Mouse (Mus musculus) small intestine, adult 2 months (tissue): ENCODE data around the gene Nell1.

ENCODE experiments used
- CTCF ChIP-seq: fragments of 200-500 bp; IDR thresholded peaks from 2 replicates; pipeline ENCODE4 v1.5.1; 2012; ENCODE audit warnings: low read depth, mild to moderate bottlenecking, control low read depth, inconsistent platforms, low read length, moderate library complexity, mixed read lengths; ENCODE audit not compliant: insufficient replicate concordance, insufficient read length; ENCODE audit errors: extremely low read depth
- POLR2A ChIP-seq: fragments of 200-500 bp; IDR thresholded peaks from 2 replicates; pipeline ENCODE4 v1.6.1; 2012; ENCODE audit warnings: low read depth, mild to moderate bottlenecking, control low read depth, inconsistent platforms, low read length, moderate library complexity

DNA sequence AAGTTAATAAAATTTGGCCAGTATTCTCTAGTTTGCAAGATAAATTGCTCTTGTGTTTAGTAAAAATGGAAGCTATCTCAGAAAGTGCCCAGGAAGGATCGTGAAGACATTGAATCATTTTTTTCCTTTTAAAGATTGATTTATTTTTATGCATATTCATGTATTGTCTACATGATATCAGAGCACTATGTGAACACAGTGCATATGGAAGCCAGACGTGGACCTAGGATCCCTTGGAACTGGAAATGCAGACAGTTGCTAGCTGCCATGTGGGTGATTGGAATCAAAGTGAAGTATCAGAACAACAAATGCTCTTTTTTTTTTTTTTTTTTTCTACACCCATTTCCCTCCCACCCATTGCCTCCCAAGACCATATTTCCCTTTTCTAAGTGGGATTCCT lies 79.0 kb downstream of the Nell1 start:
- TF ChIP-seq POLR2A (no peak), CTCF (no peak)
